Mouse (Mus musculus) heart, postnatal 14 days (tissue): Measurements from ENCODE around the gene Zfp592. TPM values are rescaled to one million over a fixed set of nuclear protein-coding genes. Genes with fewer than 3 reads are reported as not detected.

Source experiments
- DNase-seq, 2 experiments: peaks; one replicate each; pipeline ENCODE4 v3.0.0; 2021 to 2022
- intact Hi-C: fragments of 180-260 bp; cut with DNase I; formaldehyde crosslinking; loops from one replicate; pipeline ENCODE4 v1.15.1; 2025
- total RNA-seq, 2 experiments: library from RNA; stranded (reverse); gene quantifications; 2 replicates each; pipeline ENCODE4 v1.2.3; 2021

Zfp592 gene
- total RNA-seq, 2 experiments from 2014 or later, result 21.5 to 22.1 TPM

DNA sequence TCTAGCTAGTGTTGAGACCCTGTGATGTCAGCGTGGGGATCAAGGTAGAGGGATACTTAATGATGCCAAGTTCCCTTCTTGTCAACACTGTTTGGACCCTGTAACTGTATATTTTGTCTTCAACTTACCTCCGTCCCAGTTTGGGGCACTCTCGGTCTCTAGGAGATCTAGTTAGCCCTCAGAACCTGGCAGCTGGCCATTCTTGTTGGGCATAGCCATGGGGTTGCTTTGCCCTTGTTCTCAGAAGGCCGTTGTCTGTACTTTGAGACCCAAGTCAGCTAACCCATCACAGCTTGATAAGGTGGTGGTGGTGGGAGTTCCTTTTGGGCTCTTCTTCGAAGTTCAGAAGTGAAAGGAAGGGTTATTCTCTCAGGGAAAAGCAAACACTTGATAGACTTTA lies 56.5 kb downstream of the Zfp592 start:
- DNase-seq, result no peak
- intact Hi-C loops, result no loop called here

DNA sequence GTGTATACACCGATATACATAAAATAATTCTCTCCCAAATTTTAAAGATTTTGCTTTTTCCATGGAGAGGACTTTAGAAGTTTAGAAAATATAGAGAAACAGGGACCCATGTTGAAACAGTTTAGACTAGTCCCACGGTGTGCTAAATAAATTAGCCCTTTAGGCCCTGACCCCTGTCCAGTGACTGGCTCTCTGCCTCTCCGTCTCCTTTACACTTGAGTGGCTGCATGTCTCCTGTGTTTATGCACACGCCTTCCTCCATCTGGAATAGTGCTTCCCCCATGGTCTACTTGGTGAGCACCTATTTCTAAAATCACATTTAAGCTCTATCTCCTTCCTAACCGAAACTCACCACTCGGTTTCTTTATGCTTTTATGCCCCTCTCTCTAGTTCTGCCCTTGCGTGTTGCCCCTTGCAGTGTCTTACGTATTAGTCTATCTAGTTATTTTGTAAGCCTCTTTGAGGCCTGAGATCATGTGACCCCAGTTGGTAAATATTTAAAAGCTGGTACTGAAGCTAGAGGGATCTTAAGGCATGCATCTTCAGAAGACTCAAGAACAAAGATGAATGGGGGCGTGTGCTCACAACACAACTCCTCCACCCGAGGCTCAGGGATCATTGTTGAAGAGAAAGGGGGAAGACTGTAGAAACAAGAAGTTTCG lies 62.4 kb downstream of the Zfp592 start:
- DNase-seq, result no peak
- intact Hi-C loops, result loop anchor here (5.0 kb wide), 1 partner anchor 64 kb away; the partner anchor contains the start of gene Zfp592

DNA sequence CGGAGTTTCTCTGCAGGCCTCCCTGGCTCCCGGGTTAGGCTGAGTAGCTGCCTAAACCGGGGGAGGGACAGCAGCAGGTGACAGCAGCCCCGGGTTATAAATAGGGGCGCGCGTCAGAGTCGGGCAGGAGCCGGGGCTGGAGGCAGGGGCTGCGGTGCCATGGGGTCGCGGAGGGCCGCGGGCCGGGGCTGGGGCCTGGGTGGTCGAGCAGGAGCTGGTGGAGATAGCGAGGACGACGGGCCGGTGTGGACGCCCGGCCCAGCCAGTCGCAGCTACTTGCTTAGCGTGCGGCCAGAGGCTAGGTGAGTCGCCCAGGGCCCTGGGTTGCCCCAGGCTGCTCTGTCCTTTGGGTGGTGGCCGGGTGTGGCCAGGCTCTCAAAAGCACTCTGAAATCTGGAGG lies 64.0 kb downstream of the Zfp592 start, which contains the start of gene Alpk3:
Gene Alpk3, plus strand, starts transcription at position 130 of the 400 bp plus-strand sequence.
- peak; percentile 58 to 64 for DNase-seq
- intact Hi-C loops, result loop anchor here (5.0 kb wide), 1 partner anchor 65 kb away; the partner anchor contains the start of gene Zfp592

DNA sequence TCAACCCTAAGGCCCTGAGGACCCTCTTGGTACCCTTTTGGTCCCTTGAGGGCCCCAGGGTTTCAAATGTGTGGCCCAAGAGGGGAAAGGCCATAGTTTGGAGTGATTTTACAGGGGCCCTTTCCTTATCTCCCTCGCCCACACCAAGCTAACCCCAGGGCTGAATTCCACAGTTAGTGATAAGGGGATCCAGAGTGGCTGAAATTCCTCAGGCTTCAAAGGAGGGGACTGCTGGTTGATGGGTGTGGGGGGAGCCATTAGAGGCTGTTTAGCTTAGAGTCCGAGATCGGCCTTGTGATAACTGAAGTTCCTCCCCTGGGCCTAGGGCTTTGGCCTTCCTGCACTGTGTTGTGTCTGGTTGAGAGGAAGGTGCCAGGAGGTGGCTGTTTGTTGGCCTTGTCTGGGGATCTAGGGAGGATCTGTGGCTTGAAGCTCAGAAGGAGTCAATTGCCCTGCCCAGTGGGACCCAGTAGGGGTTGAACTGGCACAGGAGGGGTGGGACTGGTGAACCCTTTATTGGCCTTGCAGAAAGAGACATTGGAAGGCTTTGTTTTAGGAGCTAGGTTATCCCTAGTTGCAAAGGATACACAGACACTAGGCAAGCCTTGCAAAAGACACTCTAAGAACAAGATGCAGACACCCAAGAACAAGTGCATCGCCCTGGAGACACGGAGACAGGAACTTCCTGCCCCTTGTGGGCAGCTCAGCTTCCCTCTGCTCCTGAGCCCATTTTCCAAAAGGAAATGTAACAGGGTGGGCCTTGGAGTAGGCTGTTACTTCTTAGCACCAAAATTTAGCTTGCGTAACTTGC lies 64.6 kb downstream of the Zfp592 start:
- intact Hi-C loops, result loop anchor here (5.0 kb wide), 1 partner anchor 66 kb away; the partner anchor contains the start of gene Zfp592
- DNase-seq, result no peak

- intact Hi-C loops, result loop anchor here (5.0 kb wide), 1 partner anchor 66 kb away; the partner anchor contains the start of gene Zfp592
- DNase-seq, result no peak
These were observed 65.3 kb downstream of the Zfp592 start for GRCm38 (mm10) chr7:81058712-81059154.

GRCm38 (mm10) chr7:81059388-81059787 lies 65.9 kb downstream of the Zfp592 start:
- DNase-seq, result peak; percentile 48 to 49

GRCm38 (mm10) chr7:81060908-81061307 lies 67.4 kb downstream of the Zfp592 start:
- intact Hi-C loops, result no loop called here
- no peak for DNase-seq

More at GRCm38 (mm10) chr7:81059388-81059787, 65.9 kb downstream of the Zfp592 start:
- intact Hi-C loops, result loop anchor here (5.0 kb wide), 1 partner anchor 67 kb away; the partner anchor contains the start of gene Zfp592

- intact Hi-C loops, result no loop called here
These were observed 68.5 kb downstream of the Zfp592 start for GRCm38 (mm10) chr7:81061936-81062335.

GRCm38 (mm10) chr7:81063332-81063731 lies 69.9 kb downstream of the Zfp592 start:
- no peak for DNase-seq
- intact Hi-C loops, result no loop called here

More at GRCm38 (mm10) chr7:81061936-81062335, 68.5 kb downstream of the Zfp592 start:
- no peak for DNase-seq

DNA sequence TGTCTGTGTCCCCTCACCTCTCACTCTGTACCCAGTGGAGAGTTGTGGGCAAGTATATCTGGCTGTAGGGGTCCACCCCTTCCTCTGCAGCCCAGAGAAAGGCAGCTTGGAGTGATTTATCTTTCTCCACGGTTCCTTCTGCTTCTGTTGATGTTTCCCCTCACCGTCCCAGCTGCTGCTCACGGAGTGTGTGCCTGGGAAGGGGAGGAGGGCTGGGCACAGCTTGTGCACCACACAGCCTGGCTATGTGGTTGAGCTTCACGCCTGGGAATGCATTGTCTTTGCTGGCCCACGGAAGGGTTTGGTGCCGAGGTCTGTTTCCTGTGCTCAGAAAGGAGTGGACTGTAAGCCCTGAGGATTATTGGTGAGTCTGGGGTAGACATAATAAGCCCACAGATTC lies 73.2 kb downstream of the Zfp592 start:
- intact Hi-C loops, result no loop called here
- DNase-seq, result no peak

DNA sequence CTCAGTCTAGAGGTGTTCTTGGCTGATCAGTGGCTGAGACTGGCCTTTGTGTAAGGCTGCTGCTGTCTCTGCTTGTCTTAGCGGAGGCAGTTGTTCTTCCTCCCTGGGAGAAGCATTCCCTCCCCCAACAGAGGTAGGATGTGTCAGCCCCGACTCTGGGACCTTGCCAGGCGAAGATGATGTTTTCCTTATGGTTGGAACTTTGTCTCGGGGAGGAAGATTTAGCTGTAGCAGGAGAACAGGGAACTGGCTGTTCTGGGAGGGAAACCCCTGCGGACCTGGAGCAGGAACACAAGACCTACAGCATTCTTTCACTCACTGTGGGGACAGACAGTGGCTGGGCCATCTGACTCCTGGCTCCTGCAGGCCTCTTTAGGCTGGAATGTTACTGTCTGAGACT lies 79.0 kb downstream of the Zfp592 start:
- peak; percentile 82 to 85 for DNase-seq
- intact Hi-C loops, result loop anchor here (5.0 kb wide), 1 partner anchor 60 kb away; no protein-coding TSS in a partner anchor

DNA sequence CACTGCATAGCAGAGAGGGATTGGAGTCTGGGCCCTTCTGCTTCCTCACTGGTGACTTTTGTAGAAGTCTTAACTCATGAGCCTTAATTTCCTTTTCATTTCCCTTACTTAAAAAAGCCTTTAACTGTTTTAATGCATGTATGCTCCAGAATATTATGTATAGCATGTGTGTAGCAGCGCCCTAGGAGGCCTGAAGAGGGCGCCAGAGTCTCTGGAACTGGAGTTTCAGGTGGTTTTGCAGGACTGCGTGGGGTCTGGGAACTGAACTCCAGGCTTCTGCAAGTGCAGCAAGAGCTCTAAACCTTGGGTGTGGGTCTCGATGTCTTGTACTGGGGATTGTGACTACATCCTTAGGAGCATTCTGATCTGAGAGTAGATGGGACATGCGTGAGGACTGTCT lies 79.8 kb downstream of the Zfp592 start:
- intact Hi-C loops, result loop anchor here (5.0 kb wide), 1 partner anchor 59 kb away; no protein-coding TSS in a partner anchor
- no peak for DNase-seq

DNA sequence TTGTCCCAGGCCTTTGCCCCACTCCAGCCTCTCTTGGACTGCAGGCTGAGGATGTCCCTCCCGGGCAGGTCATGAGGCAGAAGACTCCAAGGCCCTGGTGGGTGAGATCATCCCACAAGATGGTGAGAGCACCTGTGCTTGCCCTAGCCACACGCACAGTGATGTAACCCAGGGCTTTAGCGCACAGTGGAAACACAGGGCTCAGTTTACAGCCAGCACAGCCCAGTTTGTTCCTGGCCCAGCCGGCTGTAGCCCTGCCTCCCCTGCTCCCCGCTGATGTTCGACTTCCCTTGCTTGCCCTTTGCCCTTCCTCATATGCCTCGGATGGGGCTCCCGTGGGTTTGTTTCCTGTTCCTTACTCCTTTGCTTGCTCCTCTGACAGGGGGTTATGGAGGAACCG lies 81.1 kb downstream of the Zfp592 start:
- intact Hi-C loops, result loop anchor here (5.0 kb wide), 1 partner anchor 58 kb away; no protein-coding TSS in a partner anchor
- DNase-seq, result no peak

DNA sequence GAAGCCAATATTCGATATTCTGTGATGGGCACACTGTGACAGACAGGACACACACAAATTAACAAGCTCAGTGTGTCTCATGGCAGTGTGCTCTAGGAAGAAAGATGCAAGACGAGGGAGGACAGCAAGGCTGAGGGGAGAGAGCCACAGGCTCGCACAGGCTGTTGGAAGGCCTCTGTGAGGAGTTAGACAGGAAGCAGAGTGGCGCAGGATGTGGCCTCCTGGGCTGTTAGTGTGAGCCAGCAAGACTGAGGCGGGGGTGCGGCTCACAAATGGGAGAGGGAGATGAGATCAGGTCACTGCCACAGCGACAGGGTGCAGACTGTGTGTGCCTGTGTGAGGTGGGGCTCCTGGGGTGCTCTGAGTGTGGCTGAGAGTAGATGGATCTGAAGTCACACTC lies 81.8 kb downstream of the Zfp592 start:
- intact Hi-C loops, result no loop called here
- DNase-seq, result no peak

DNA sequence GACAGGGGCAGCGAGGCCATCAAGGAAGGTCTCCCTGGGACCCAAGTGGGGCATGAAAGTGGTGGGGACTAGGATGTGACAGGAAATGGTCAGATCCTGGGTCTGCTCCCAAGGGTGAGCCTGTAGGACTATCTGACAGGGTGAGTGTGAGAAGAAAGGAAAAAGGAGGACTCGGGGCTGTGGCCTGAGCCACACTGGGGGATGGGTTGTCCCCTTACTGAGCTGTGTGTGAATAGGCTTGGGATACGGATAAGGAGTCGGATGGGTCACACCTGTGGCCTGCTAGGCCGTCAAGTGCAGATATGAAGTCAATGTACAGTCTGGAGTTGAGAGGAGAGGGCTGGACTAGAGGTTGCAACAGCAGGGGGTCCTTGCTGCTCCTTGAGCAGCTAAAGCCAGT lies 82.3 kb downstream of the Zfp592 start:
- intact Hi-C loops, result no loop called here
- DNase-seq, result no peak

GRCm38 (mm10) chr7:81077009-81077408 lies 83.5 kb downstream of the Zfp592 start:
- DNase-seq, result peak; percentile 31 to 56
- intact Hi-C loops, result no loop called here

DNA sequence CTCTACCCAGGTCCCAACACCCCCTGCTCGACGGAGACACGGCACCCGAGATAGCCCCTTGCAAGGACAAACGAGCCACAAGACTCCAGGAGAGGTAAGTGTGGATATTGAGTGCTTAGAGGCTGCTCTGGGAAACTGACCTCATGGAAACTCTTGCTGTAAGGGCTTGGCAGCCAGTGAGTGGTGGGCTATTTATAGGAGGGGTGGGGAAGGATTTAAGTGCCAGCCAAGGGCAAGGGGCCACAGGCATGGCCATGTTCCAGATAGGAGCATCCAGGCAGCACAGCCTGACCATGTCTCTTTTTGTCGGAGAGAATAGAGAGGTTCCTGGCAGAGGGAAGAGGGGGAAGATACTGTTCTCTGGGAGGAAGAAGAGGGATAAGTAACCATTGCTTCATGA lies 85.3 kb downstream of the Zfp592 start:
- intact Hi-C loops, result no loop called here
- peak; percentile 44 to 67 for DNase-seq

DNA sequence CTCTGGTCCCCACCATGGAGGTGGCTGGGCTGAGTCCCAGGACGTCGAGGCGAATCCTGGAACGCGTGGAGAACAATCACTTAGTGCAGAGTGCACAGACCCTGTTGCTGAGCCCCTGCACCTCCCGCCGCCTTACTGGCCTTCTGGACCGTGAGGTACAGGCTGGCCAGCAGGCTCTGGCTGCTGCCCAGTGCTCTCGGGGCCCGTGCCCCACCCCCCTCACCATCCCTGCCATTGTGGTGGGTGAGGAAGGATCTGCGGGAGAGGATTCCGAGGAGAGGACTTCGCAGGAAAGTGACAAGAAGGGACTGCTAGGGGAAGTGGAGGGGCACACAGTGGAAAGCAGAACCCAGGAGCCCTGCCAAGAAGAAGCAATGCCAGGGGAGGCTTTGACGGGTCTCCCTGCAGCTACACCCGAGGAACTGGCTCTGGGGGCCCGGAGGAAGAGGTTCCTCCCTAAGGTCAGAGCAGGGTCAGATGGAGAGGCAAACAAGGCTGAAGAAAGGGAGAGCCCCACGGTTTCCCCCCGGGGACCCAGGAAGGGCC lies 100.0 kb downstream of the Zfp592 start:
- peak in 1 of 2 experiments; percentile 13 for DNase-seq
- intact Hi-C loops, result no loop called here

GRCm38 (mm10) chr7:81094104-81094757 lies 100.8 kb downstream of the Zfp592 start:
- DNase-seq, result no peak
- intact Hi-C loops, result no loop called here
